Mouse (Mus musculus) limb, embryonic 14.5 days (tissue): Measurements from ENCODE around the gene Brca1. TPM values are rescaled to one million over a fixed set of nuclear protein-coding genes. Genes with fewer than 3 reads are reported as not detected.
"Not testable (repeated sequence)": the region's sequence is repeated elsewhere in the genome, so short reads cannot be mapped to it uniquely, and the experiment has no call there.

Source experiments
- ATAC-seq: fragments of 200-750 bp; cut with Nextera tagmentation; 2 replicates; pipeline ENCODE4 v1.8.0; 2017; ENCODE audit warnings: low read depth, moderate number of reproducible peaks, moderate TSS enrichment; ENCODE audit not compliant: low FRiP score
- DNase-seq: peaks from one replicate; pipeline ENCODE4 v3.0.0-alpha.2; 2015; ENCODE audit warnings: low spot score
- H3K27ac ChIP-seq: fragments of 300-500 bp; sonication (generic); replicated peaks from 2 replicates; pipeline ENCODE4 v1.5.1; 2014; ENCODE audit warnings: low read depth, mild to moderate bottlenecking, low read length, moderate library complexity, mixed read lengths
- H3K27me3 ChIP-seq: fragments of 300-500 bp; sonication (generic); 2 replicates; pipeline ENCODE4 v1.6.1; 2014; ENCODE audit warnings: low read length, mixed read lengths; ENCODE audit not compliant: control insufficient read depth, insufficient read depth
- H3K36me3 ChIP-seq: fragments of 300-500 bp; sonication (generic); 2 replicates; pipeline ENCODE4 v1.6.1; 2014; ENCODE audit warnings: mild to moderate bottlenecking, low read length, moderate library complexity, mixed read lengths; ENCODE audit not compliant: control insufficient read depth, insufficient read depth
- H3K4me1 ChIP-seq: fragments of 300-500 bp; sonication (generic); 2 replicates; pipeline ENCODE4 v1.6.1; 2014; ENCODE audit warnings: antibody characterized with exemption, low read length, mixed read lengths; ENCODE audit not compliant: control insufficient read depth, insufficient read depth
- H3K4me2 ChIP-seq: fragments of 300-500 bp; sonication (generic); replicated peaks from 2 replicates; pipeline ENCODE4 v1.6.1; 2014; ENCODE audit warnings: low read depth, mild to moderate bottlenecking, low read length, moderate library complexity; ENCODE audit not compliant: severe bottlenecking
- H3K4me3 ChIP-seq: fragments of 300-500 bp; sonication (generic); replicated peaks from 2 replicates; pipeline ENCODE4 v1.5.1; 2014; ENCODE audit warnings: low read length
- H3K9ac ChIP-seq: fragments of 300-500 bp; sonication (generic); 2 replicates; pipeline ENCODE4 v1.6.1; 2014; ENCODE audit warnings: mild to moderate bottlenecking, low read depth, low read length, moderate library complexity; ENCODE audit not compliant: severe bottlenecking
- H3K9me3 ChIP-seq: fragments of 300-500 bp; sonication (generic); 2 replicates; pipeline ENCODE4 v1.6.1; 2016; ENCODE audit warnings: low read length; ENCODE audit not compliant: control insufficient read depth
- POLR2A ChIP-seq: fragments of 200-500 bp; IDR thresholded peaks from 2 replicates; pipeline ENCODE4 v1.8.0; 2012; ENCODE audit warnings: inconsistent platforms, mild to moderate bottlenecking, moderate library complexity, borderline replicate concordance; ENCODE audit not compliant: insufficient read depth, insufficient read length; ENCODE audit errors: extremely low read depth
- WGBS: fragments of 180-500 bp; shearing (Covaris S2); extraction: QIAGEN DNeasy Blood & Tissue Kit; methylation state at CpG from one replicate; pipeline ENCODE4 v1.1.7; 2014; 5-methylcytosine and 5-hydroxymethylcytosine counted together
- polyA plus RNA-seq, 2 experiments: library from polyadenylated mRNA; depleted of rRNA in 1 of 2; stranded (reverse) in 1 of 2; unstranded in 1 of 2; fragments of >200 nt; fragmentation: Nextera tagmentation in 1 of 2; extraction: Ambion mirVana in 1 of 2; gene quantifications; 2 replicates each; pipeline versions ENCODE4 v1.2.1 to v1.2.3; 2012 to 2014

The Brca1 gene
- polyA plus RNA-seq, 2 experiments = 9.9 to 11.6 TPM

- DNase-seq = no peak
- H3K4me3 ChIP-seq = no peak overlapping the region
- no peaks in the 10 kb centered on the region for H3K27me3 ChIP-seq
- H3K9ac ChIP-seq = no peak overlapping the region
- no peak overlapping the region for H3K4me2 ChIP-seq
- WGBS = 87% methylated on average over 10 of the region's 10 CpGs
- ATAC-seq = no peak
- H3K27ac ChIP-seq = no peak overlapping the region
- H3K36me3 ChIP-seq = peaks cover 7% of the 10 kb centered on the region; the same call in 1 of the 2 replicates
- H3K4me1 ChIP-seq = no peaks in the 10 kb centered on the region
- no peaks in the 10 kb centered on the region for H3K9me3 ChIP-seq
- TF ChIP-seq POLR2A = no peak
Observed at GRCm38 (mm10) chr11:101587676-101588075, 35.9 kb upstream of the Brca1 start.

- ATAC-seq (no peak), DNase-seq (no peak)
- Histone ChIP-seq H3K4me1 (no peaks in the 10 kb centered on the region), H3K4me2 (no peak overlapping the region), H3K27ac (no peak overlapping the region), H3K9me3 (no peaks in the 10 kb centered on the region), H3K4me3 (no peak overlapping the region), H3K9ac (no peak overlapping the region), H3K27me3 (no peaks in the 10 kb centered on the region), H3K36me3 (peaks cover 9% of the 10 kb centered on the region)
- no peak for TF ChIP-seq POLR2A
- 78% methylated on average over 4 of the region's 4 CpGs for WGBS
Observed at GRCm38 (mm10) chr11:101585805-101586204, 34.0 kb upstream of the Brca1 start.

- not testable (repeated sequence) for H3K27ac ChIP-seq, H3K27me3 ChIP-seq, H3K4me1 ChIP-seq, H3K4me2 ChIP-seq, DNase-seq, H3K4me3 ChIP-seq, H3K9me3 ChIP-seq, ATAC-seq, H3K9ac ChIP-seq
- peaks cover 14% of the 10 kb centered on the region for H3K36me3 ChIP-seq
- 92% methylated on average over 1 of the region's 1 CpGs for WGBS
Observed at GRCm38 (mm10) chr11:101585031-101585430, 33.3 kb upstream of the Brca1 start.

GRCm38 (mm10) chr11:101583205-101583604 is 31.4 kb upstream of the Brca1 start:
- WGBS = 93% methylated on average over 2 of the region's 2 CpGs
- ATAC-seq (no peak), DNase-seq (no peak)
- no peak for TF ChIP-seq POLR2A
- Histone ChIP-seq H3K9me3 (no peaks in the 10 kb centered on the region), H3K36me3 (peaks cover 32% of the 10 kb centered on the region), H3K4me2 (no peak overlapping the region), H3K9ac (no peak overlapping the region), H3K4me3 (no peak overlapping the region), H3K4me1 (no peaks in the 10 kb centered on the region), H3K27ac (no peak overlapping the region), H3K27me3 (no peaks in the 10 kb centered on the region)

- H3K27me3 ChIP-seq = no peaks in the 10 kb centered on the region
- H3K27ac ChIP-seq = no peak within 1 kb of the TSS
- ATAC-seq = no peak
- TF ChIP-seq POLR2A = no peak
- peak; percentile 60 for DNase-seq
- H3K9ac ChIP-seq = peak within 1 kb of the TSS; percentile 17; the same call in 1 of the 2 replicates
- no peaks in the 10 kb centered on the region for H3K9me3 ChIP-seq
- 16% methylated on average over 29 of the region's 31 CpGs for WGBS
- peak within 1 kb of the TSS; percentile 34 for H3K4me3 ChIP-seq
- peaks cover 41% of the 10 kb centered on the region for H3K36me3 ChIP-seq
- peak within 1 kb of the TSS; percentile 46 for H3K4me2 ChIP-seq
- H3K4me1 ChIP-seq = no peaks in the 10 kb centered on the region
Observed at GRCm38 (mm10) chr11:101582054-101583035, 30.6 kb upstream of the Brca1 start, which contains the start of gene Tmem106a. Tmem106a (plus strand) TSS chr11:101582242.
